In genomic region chr10:126978277-126978994, GRCm38 (mm10) we compare ENCODE assay signal across 8 mouse cellular contexts. TPM values are rescaled to one million over a fixed set of nuclear protein-coding genes. Genes with fewer than 3 reads are reported as not detected.
DNase-seq lines count a peak whose midpoint lies in the region; ATAC-seq and TF ChIP-seq lines count a peak whose summit lies in the region.

Ctdsp2 (plus strand) TSS chr10:126978717.

- peaks cover 3% of the 10 kb centered on the region; the same call in 1 of the 2 replicates for H3K36me3 ChIP-seq in embryonic facial prominence, embryonic 14.5 days (ENCODE audit: control insufficient read depth, insufficient read depth, low read length)
- H3K36me3 ChIP-seq in heart, adult 2 months (ENCODE audit: control insufficient read depth, insufficient read depth, low read length) = no peaks in the 10 kb centered on the region
- H3K36me3 ChIP-seq in limb, embryonic 13.5 days = peaks cover 6% of the 10 kb centered on the region; the same call in 1 of the 2 replicates
- H3K36me3 ChIP-seq in midbrain, embryonic 16.5 days (ENCODE audit: control insufficient read depth, insufficient read depth, low read length) = no peaks in the 10 kb centered on the region

- TF ChIP-seq POLR2A in heart, adult 2 months (IDR thresholded peaks at IDR 0.05; ENCODE audit: insufficient read depth, low read depth, low read length) = peak; percentile 99

- H3K4me1 ChIP-seq in embryonic facial prominence, embryonic 14.5 days (ENCODE audit: control insufficient read depth, insufficient read depth, low read length) = peaks cover 34% of the 10 kb centered on the region
- H3K4me1 ChIP-seq in heart, adult 2 months (ENCODE audit: control insufficient read depth, insufficient read depth, low read length) = peaks cover 14% of the 10 kb centered on the region
- H3K4me1 ChIP-seq in limb, embryonic 13.5 days = peaks cover 45% of the 10 kb centered on the region
- peaks cover 35% of the 10 kb centered on the region for H3K4me1 ChIP-seq in midbrain, embryonic 16.5 days (ENCODE audit: control insufficient read depth, insufficient read depth, low read length)

- no peaks in the 10 kb centered on the region for H3K9me3 ChIP-seq in embryonic facial prominence, embryonic 14.5 days (ENCODE audit: control insufficient read depth, low read length)
- no peaks in the 10 kb centered on the region for H3K9me3 ChIP-seq in limb, embryonic 13.5 days
- no peaks in the 10 kb centered on the region for H3K9me3 ChIP-seq in midbrain, embryonic 16.5 days (replicated peaks; ENCODE audit: control insufficient read depth, low read length, poor library complexity, severe bottlenecking)

- peaks cover 6% of the 10 kb centered on the region for H3K79me2 ChIP-seq in heart, adult 2 months (replicated peaks; ENCODE audit: control insufficient read depth, insufficient read depth, low read length)

- H3K4me3 ChIP-seq in embryonic facial prominence, embryonic 14.5 days (ENCODE audit: low read depth, low read length) = peak within 1 kb of the TSS; percentile 98
- peak within 1 kb of the TSS; percentile 88 for H3K4me3 ChIP-seq in heart, adult 2 months
- peak within 1 kb of the TSS; percentile 96 for H3K4me3 ChIP-seq in limb, embryonic 13.5 days
- peak within 1 kb of the TSS; percentile 88 for H3K4me3 ChIP-seq in midbrain, embryonic 16.5 days (ENCODE audit: low read depth, low read length)

- peak within 1 kb of the TSS; percentile 98 for H3K9ac ChIP-seq in embryonic facial prominence, embryonic 14.5 days (ENCODE audit: low read depth, low read length)
- H3K9ac ChIP-seq in heart, adult 2 months (ENCODE audit: low read depth, low read length) = peak within 1 kb of the TSS; percentile 98
- H3K9ac ChIP-seq in limb, embryonic 13.5 days = peak within 1 kb of the TSS; percentile 99
- peak within 1 kb of the TSS; percentile 83 for H3K9ac ChIP-seq in midbrain, embryonic 16.5 days (ENCODE audit: low read depth, low read length)

- TF ChIP-seq EP300 in heart, adult 2 months (IDR thresholded peaks at IDR 0.05; ENCODE audit: insufficient read depth, low read depth, low read length) = peak; percentile 88

- H3K4me2 ChIP-seq in embryonic facial prominence, embryonic 14.5 days (ENCODE audit: low read depth, low read length) = peak within 1 kb of the TSS; percentile 91
- peak within 1 kb of the TSS; percentile 99 for H3K4me2 ChIP-seq in limb, embryonic 13.5 days (replicated peaks)
- H3K4me2 ChIP-seq in midbrain, embryonic 16.5 days (ENCODE audit: low read length) = peak within 1 kb of the TSS; percentile 72

- under 1% methylated on average over 45 of the region's 56 CpGs for WGBS in embryonic facial prominence, embryonic 14.5 days
- WGBS in heart, adult 2 months = under 1% methylated on average over 56 of the region's 56 CpGs
- WGBS in limb, embryonic 13.5 days = under 1% methylated on average over 51 of the region's 56 CpGs
- WGBS in midbrain, embryonic 16.5 days = under 1% methylated on average over 51 of the region's 56 CpGs

- peak; percentile 48 for TF ChIP-seq CTCF in heart, adult 2 months (IDR thresholded peaks at IDR 0.05)

- intact Hi-C loops in heart, adult 2 months (cut with DNase I) = loop anchor here (1.0 kb wide), 1 partner anchor 50 kb away; no protein-coding TSS in a partner anchor

- peak; percentile 93 for ATAC-seq in embryonic facial prominence, embryonic 14.5 days (ENCODE audit: low read depth)
- peak; percentile 93 for ATAC-seq in limb, embryonic 13.5 days (ENCODE audit: low FRiP score, low read depth)
- peak; percentile 90 for ATAC-seq in midbrain, embryonic 16.5 days

- H3K27ac ChIP-seq in embryonic facial prominence, embryonic 14.5 days (replicated peaks; ENCODE audit: low read depth, low read length) = peak within 1 kb of the TSS; percentile 99
- H3K27ac ChIP-seq in heart, adult 2 months = peak within 1 kb of the TSS; percentile 100
- H3K27ac ChIP-seq in limb, embryonic 13.5 days = peak within 1 kb of the TSS; percentile 100
- H3K27ac ChIP-seq in midbrain, embryonic 16.5 days (ENCODE audit: low read length) = peak within 1 kb of the TSS; percentile 100

- no peaks in the 10 kb centered on the region for H3K27me3 ChIP-seq in embryonic facial prominence, embryonic 14.5 days (replicated peaks; ENCODE audit: control insufficient read depth, insufficient read depth, low read length)
- no peaks in the 10 kb centered on the region for H3K27me3 ChIP-seq in heart, adult 2 months (ENCODE audit: control insufficient read depth, insufficient read depth, low read length)
- no peaks in the 10 kb centered on the region for H3K27me3 ChIP-seq in limb, embryonic 13.5 days
- no peaks in the 10 kb centered on the region for H3K27me3 ChIP-seq in midbrain, embryonic 16.5 days (ENCODE audit: control insufficient read depth, insufficient read depth, low read depth, low read length)

- peak; percentile 99 for DNase-seq in 3T3-L1 (ENCODE audit: low read depth, low spot score)
- peak; percentile 100 for DNase-seq in adrenal gland, postnatal 4 days (ENCODE audit: low spot score in 2 of 2)
- peak; percentile 100 for DNase-seq in embryonic facial prominence, embryonic 14.5 days (ENCODE audit: low spot score)
- DNase-seq in heart, adult 2 months = peak; percentile 100
- DNase-seq in kidney, adult 8-10 months = peak; percentile 100
- peak; percentile 97 to 98 for DNase-seq in spleen, postnatal 10 days (ENCODE audit: low spot score in 2 of 2)

RNA-seq across cellular contexts. Expression of gene Ctdsp2, which starts in this region (rescaled TPM):
- 100 to 1,000 TPM; 244 to 246 TPM for total RNA-seq in adrenal gland, postnatal 4 days (2021)
- polyA plus RNA-seq in embryonic facial prominence, embryonic 14.5 days (2014; fragmentation: Nextera tagmentation; extraction: Ambion mirVana) = 109 and 116 TPM in 2 replicates
- 100 to 1,000 TPM in 1 of 2 experiments, 10 to 100 TPM in 1; 82.2 to 108 TPM for total RNA-seq in heart, adult 2 months (2021)
- polyA plus RNA-seq in heart, adult 2 months (2012; rRNA removed) = 85.6 and 114 TPM in 2 replicates
- 78.2 and 78.9 TPM in 2 replicates for polyA plus RNA-seq in limb, embryonic 13.5 days (2015; fragmentation: Nextera tagmentation; extraction: Ambion mirVana)
- polyA plus RNA-seq in midbrain, embryonic 16.5 days (2015; fragmentation: Nextera tagmentation; extraction: Ambion mirVana) = 12.0 and 13.5 TPM in 2 replicates

Comparison
In these comparisons a context has a peak if more than half of its experiments do, and no peak if none do; other contexts are left out.
1. Peak in every context shown above with its lines: DNase-seq, ATAC-seq, H3K4me3 ChIP-seq and H3K27ac ChIP-seq.